Mouse (Mus musculus) heart, postnatal 14 days (tissue): ENCODE measurements at regions not wholly inside any gene's neighbourhood (a gene's known extent, or its start where the extent isn't known, plus 50 kb on each side); places are given as distances from the start of the nearest gene placed in this dataset.

ENCODE experiments used
- DNase-seq, 2 experiments: peaks; one replicate each; pipeline ENCODE4 v3.0.0; 2021 to 2022
- intact Hi-C: fragments of 180-260 bp; cut with DNase I; formaldehyde crosslinking; loops from one replicate; pipeline ENCODE4 v1.15.1; 2025

DNA sequence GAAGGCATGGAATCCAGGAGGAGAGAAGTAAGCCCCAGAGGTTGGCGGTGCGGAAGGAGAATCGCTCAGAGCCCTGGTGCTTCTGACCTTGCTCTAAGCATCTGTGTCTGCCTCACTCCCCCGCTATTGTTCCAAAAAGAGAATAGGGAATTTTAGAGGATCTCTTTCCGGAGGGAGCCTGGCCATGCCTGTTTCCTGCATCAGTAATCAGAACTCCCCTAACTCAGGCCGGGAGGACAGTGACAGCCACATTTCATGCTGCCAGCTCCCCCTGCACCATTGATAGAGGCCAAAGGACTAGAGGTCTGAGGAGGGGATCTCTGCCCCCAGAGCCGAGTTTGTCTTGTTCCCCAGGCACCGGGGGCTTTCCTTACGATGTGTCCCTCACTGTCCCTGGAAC, 53.0 kb upstream of the Slc22a12 start:
- intact Hi-C loops: no loop called here
- no peak for DNase-seq
